Mouse (Mus musculus) stomach, postnatal 0 days (tissue): Measurements from ENCODE around the gene Otos.

Source experiments
- CTCF ChIP-seq: IDR thresholded peaks from 2 replicates; pipeline ENCODE4 v1.5.1; 2016; ENCODE audit warnings: antibody characterized with exemption, low read depth, mild to moderate bottlenecking, moderate library complexity
- EP300 ChIP-seq: optimal IDR thresholded peaks from 2 replicates; pipeline ENCODE3; 2016; ENCODE audit warnings: antibody characterized with exemption

- TF ChIP-seq CTCF = no peak
- no peak for TF ChIP-seq EP300
Observed at GRCm38 (mm10) chr1:92686994-92687393, 38.4 kb upstream of the Otos start.
